Mouse (Mus musculus): ENCODE data around the gene Wdfy2.

- TF ChIP-seq GATA1 (IDR thresholded peaks at IDR 0.05; ENCODE audit: borderline replicate concordance, low read length) (no peak), FLI1 (IDR thresholded peaks at IDR 0.05; ENCODE audit: low read length) (no peak)
These were observed 161.5 kb downstream of the Wdfy2 start for GRCm38 (mm10) chr14:62998977-62999376.
